Mouse (Mus musculus): Measurements from ENCODE around the gene Ppard. TPM values are rescaled to one million over a fixed set of nuclear protein-coding genes. Genes with fewer than 3 reads are reported as not detected.
"Not testable (repeated sequence)": the region's sequence is repeated elsewhere in the genome, so short reads cannot be mapped to it uniquely, and the experiment has no call there.

Ppard gene
- total RNA-seq, 2 experiments from 2014 or later = 29.2 to 29.5 TPM

GRCm38 (mm10) chr17:28300850-28301249 is 68.3 kb downstream of the Ppard start:
- intact Hi-C loops (cut with DNase I; ENCODE audit: low total_unique reads) = loop anchor here (5.0 kb wide), 1 partner anchor 34 kb away; no protein-coding TSS in a partner anchor
- no peak for DNase-seq

GRCm38 (mm10) chr17:28305172-28305571 is 72.7 kb downstream of the Ppard start:
- DNase-seq = no peak
- intact Hi-C loops (cut with DNase I; ENCODE audit: low total_unique reads) = no loop called here

GRCm38 (mm10) chr17:28308297-28309195 is 76.0 kb downstream of the Ppard start:
- intact Hi-C loops (cut with DNase I; ENCODE audit: low total_unique reads) = no loop called here
- DNase-seq = peak; percentile 85

GRCm38 (mm10) chr17:28310831-28311230 is 78.3 kb downstream of the Ppard start:
- intact Hi-C loops (cut with DNase I; ENCODE audit: low total_unique reads) = loop anchor here (2.0 kb wide), 1 partner anchor 82 kb away; no protein-coding TSS in a partner anchor
- no peak for DNase-seq

- no peak for DNase-seq
- intact Hi-C loops (cut with DNase I; ENCODE audit: low total_unique reads) = loop anchor here (2.0 kb wide), 1 partner anchor 83 kb away; no protein-coding TSS in a partner anchor
These were observed 79.0 kb downstream of the Ppard start for GRCm38 (mm10) chr17:28311366-28312132.

- intact Hi-C loops (cut with DNase I; ENCODE audit: low total_unique reads) = no loop called here
- DNase-seq = no peak
These were observed 80.0 kb downstream of the Ppard start for GRCm38 (mm10) chr17:28312232-28313211.

- intact Hi-C loops (cut with DNase I; ENCODE audit: low total_unique reads) = no loop called here
- DNase-seq = peak; percentile 97
These were observed 80.8 kb downstream of the Ppard start, which contains the start of gene Fance for GRCm38 (mm10) chr17:28313212-28313879. Gene Fance (plus strand): TSS chr17:28313519.

- DNase-seq = no peak
These were observed 81.4 kb downstream of the Ppard start for GRCm38 (mm10) chr17:28313880-28314225.

GRCm38 (mm10) chr17:28315611-28316160 is 83.2 kb downstream of the Ppard start:
- intact Hi-C loops (cut with DNase I; ENCODE audit: low total_unique reads) = no loop called here
- DNase-seq = no peak

More at GRCm38 (mm10) chr17:28313880-28314225, 81.4 kb downstream of the Ppard start:
- intact Hi-C loops (cut with DNase I; ENCODE audit: low total_unique reads) = no loop called here

- no peak for DNase-seq
- intact Hi-C loops (cut with DNase I; ENCODE audit: low total_unique reads) = no loop called here
These were observed 84.0 kb downstream of the Ppard start for GRCm38 (mm10) chr17:28316476-28316875.

- DNase-seq = no peak
- intact Hi-C loops (cut with DNase I; ENCODE audit: low total_unique reads) = no loop called here
These were observed 84.6 kb downstream of the Ppard start for GRCm38 (mm10) chr17:28317091-28317490.

- DNase-seq = no peak
- intact Hi-C loops (cut with DNase I; ENCODE audit: low total_unique reads) = no loop called here
These were observed 85.2 kb downstream of the Ppard start for GRCm38 (mm10) chr17:28317725-28318124.

- DNase-seq = no peak
- intact Hi-C loops (cut with DNase I; ENCODE audit: low total_unique reads) = no loop called here
These were observed 89.2 kb downstream of the Ppard start for GRCm38 (mm10) chr17:28321700-28322099.

- intact Hi-C loops (cut with DNase I; ENCODE audit: low total_unique reads) = no loop called here
- DNase-seq = no peak
These were observed 91.3 kb downstream of the Ppard start for GRCm38 (mm10) chr17:28323786-28324185.

- DNase-seq; intact Hi-C loops (cut with DNase I; ENCODE audit: low total_unique reads): not testable (repeated sequence)
These were observed 91.9 kb downstream of the Ppard start for GRCm38 (mm10) chr17:28324416-28324815.

- DNase-seq = no peak
- intact Hi-C loops (cut with DNase I; ENCODE audit: low total_unique reads) = no loop called here
These were observed 93.3 kb downstream of the Ppard start for GRCm38 (mm10) chr17:28325751-28326150.

- DNase-seq = no peak
- intact Hi-C loops (cut with DNase I; ENCODE audit: low total_unique reads) = no loop called here
These were observed 94.5 kb downstream of the Ppard start for GRCm38 (mm10) chr17:28326951-28327350.

- intact Hi-C loops (cut with DNase I; ENCODE audit: low total_unique reads) = no loop called here
- DNase-seq = no peak
These were observed 95.3 kb downstream of the Ppard start for GRCm38 (mm10) chr17:28327673-28328325.

All from gastrocnemius, postnatal 14 days (tissue).